In genomic region chr10:80900318-80901247, GRCm38 (mm10) we compare ENCODE assay signal across 8 mouse cellular contexts. TPM values are rescaled to one million over a fixed set of nuclear protein-coding genes. Genes with fewer than 3 reads are reported as not detected.
A peak's percentile ranks its signal among the peaks of the same experiment; 100 is the strongest.
DNase-seq lines count a peak whose midpoint lies in the region; ATAC-seq and TF ChIP-seq lines count a peak whose summit lies in the region.

Gene Timm13, minus strand, starts transcription at chr10:80900969.

- ATAC-seq in erythroid progenitor cell, adult 5-6 weeks (replicated peaks; ENCODE audit: low FRiP score, poor library complexity, severe bottlenecking): peak; percentile 89
- ATAC-seq in heart, embryonic 12.5 days (ENCODE audit: insufficient number of reproducible peaks, low FRiP score): peak; percentile 96
- peak; percentile 95 for ATAC-seq in kidney, postnatal 0 days (replicated peaks; ENCODE audit: low FRiP score, low read depth)
- peak; percentile 92 for ATAC-seq in liver, embryonic 11.5 days (replicated peaks; ENCODE audit: low FRiP score)
- ATAC-seq in stomach, embryonic 14.5 days (ENCODE audit: insufficient number of reproducible peaks, insufficient read depth, low FRiP score, low read depth): peak; percentile 95

- no peak for TF ChIP-seq CTCF in kidney, postnatal 0 days (IDR thresholded peaks at IDR 0.05; ENCODE audit: low read depth)

- peaks cover 32% of the 10 kb centered on the region for H3K4me1 ChIP-seq in heart, embryonic 12.5 days (replicated peaks)
- peaks cover 7% of the 10 kb centered on the region; the same call in 1 of the 2 replicates for H3K4me1 ChIP-seq in kidney, postnatal 0 days (replicated peaks; ENCODE audit: insufficient read depth, low read length)
- peaks cover 28% of the 10 kb centered on the region for H3K4me1 ChIP-seq in liver, embryonic 11.5 days (replicated peaks; ENCODE audit: control insufficient read depth, insufficient read depth, low read length)
- peaks cover 7% of the 10 kb centered on the region for H3K4me1 ChIP-seq in stomach, embryonic 14.5 days (ENCODE audit: control insufficient read depth, insufficient read depth, low read length)

- 0 out of 2 replicates have a peak, but pooled peaks cover 10% of the 10 kb centered on the region for H3K27me3 ChIP-seq in heart, embryonic 12.5 days (replicated peaks)
- no peaks in the 10 kb centered on the region for H3K27me3 ChIP-seq in kidney, postnatal 0 days (ENCODE audit: insufficient read depth, low read length)
- H3K27me3 ChIP-seq in liver, embryonic 11.5 days (replicated peaks; ENCODE audit: control insufficient read depth, insufficient read depth, low read length): no peaks in the 10 kb centered on the region
- no peaks in the 10 kb centered on the region for H3K27me3 ChIP-seq in stomach, embryonic 14.5 days (ENCODE audit: control insufficient read depth, insufficient read depth, low read length)

- peak; percentile 99 for DNase-seq in CD4-positive helper T cell, adult 2 months (ENCODE audit: low read depth, low spot score)
- DNase-seq in brain, embryonic 18.5 days (ENCODE audit: low read depth, low spot score): peak; percentile 100
- DNase-seq in kidney, postnatal 0 days (ENCODE audit: low spot score): peak; percentile 100
- peak; percentile 98 for DNase-seq in liver, embryonic 11.5 days (ENCODE audit: low spot score)
- peak; percentile 98 for DNase-seq in naive thymus-derived CD4-positive, alpha-beta T cell, adult 2 months (ENCODE audit: low read depth)

- WGBS in heart, embryonic 12.5 days: under 1% methylated on average over 72 of the region's 72 CpGs
- WGBS in kidney, postnatal 0 days: under 1% methylated on average over 72 of the region's 72 CpGs
- WGBS in liver, embryonic 11.5 days: under 1% methylated on average over 72 of the region's 72 CpGs
- WGBS in stomach, embryonic 14.5 days: under 1% methylated on average over 72 of the region's 72 CpGs

- peak within 1 kb of the TSS; percentile 94 for H3K9ac ChIP-seq in heart, embryonic 12.5 days
- H3K9ac ChIP-seq in kidney, postnatal 0 days (ENCODE audit: low read depth, low read length): peak within 1 kb of the TSS; percentile 52
- H3K9ac ChIP-seq in liver, embryonic 11.5 days (ENCODE audit: low read depth, low read length): peak within 1 kb of the TSS; percentile 84
- peak within 1 kb of the TSS; percentile 78 for H3K9ac ChIP-seq in stomach, embryonic 14.5 days (replicated peaks; ENCODE audit: low read depth, low read length)

- H3K4me3 ChIP-seq in heart, embryonic 12.5 days: peak within 1 kb of the TSS; percentile 97
- peak within 1 kb of the TSS; percentile 59 for H3K4me3 ChIP-seq in kidney, postnatal 0 days (replicated peaks; ENCODE audit: low read depth, low read length)
- peak within 1 kb of the TSS; percentile 86 for H3K4me3 ChIP-seq in liver, embryonic 11.5 days (ENCODE audit: low read depth, low read length)
- peak within 1 kb of the TSS; percentile 73 for H3K4me3 ChIP-seq in stomach, embryonic 14.5 days (ENCODE audit: low read depth, low read length)

- peaks cover 50% of the 10 kb centered on the region for H3K36me3 ChIP-seq in heart, embryonic 12.5 days
- peaks cover 18% of the 10 kb centered on the region; the same call in 1 of the 2 replicates for H3K36me3 ChIP-seq in kidney, postnatal 0 days (ENCODE audit: insufficient read depth, low read length)
- H3K36me3 ChIP-seq in liver, embryonic 11.5 days (ENCODE audit: control insufficient read depth, insufficient read depth, low read length): peaks cover 32% of the 10 kb centered on the region
- H3K36me3 ChIP-seq in stomach, embryonic 14.5 days (ENCODE audit: control insufficient read depth, insufficient read depth, low read length): peaks cover 28% of the 10 kb centered on the region

- H3K4me2 ChIP-seq in heart, embryonic 12.5 days: peak within 1 kb of the TSS; percentile 93
- H3K4me2 ChIP-seq in kidney, postnatal 0 days (ENCODE audit: low read length): peak within 1 kb of the TSS; percentile 82
- peak within 1 kb of the TSS; percentile 99 for H3K4me2 ChIP-seq in liver, embryonic 11.5 days
- peak within 1 kb of the TSS; percentile 97 for H3K4me2 ChIP-seq in stomach, embryonic 14.5 days (replicated peaks; ENCODE audit: low read depth, low read length)

- H3K27ac ChIP-seq in heart, embryonic 12.5 days (ENCODE audit: poor library complexity, severe bottlenecking): peak within 1 kb of the TSS; percentile 75
- H3K27ac ChIP-seq in kidney, postnatal 0 days: peak within 1 kb of the TSS; percentile 72
- peak within 1 kb of the TSS; percentile 78 for H3K27ac ChIP-seq in liver, embryonic 11.5 days (ENCODE audit: low read depth, low read length)
- H3K27ac ChIP-seq in stomach, embryonic 14.5 days (ENCODE audit: low read length): peak within 1 kb of the TSS; percentile 64; the same call in 1 of the 2 replicates

- no peaks in the 10 kb centered on the region for H3K9me3 ChIP-seq in heart, embryonic 12.5 days (replicated peaks)
- no peaks in the 10 kb centered on the region for H3K9me3 ChIP-seq in kidney, postnatal 0 days (replicated peaks; ENCODE audit: low read length)
- no peaks in the 10 kb centered on the region for H3K9me3 ChIP-seq in liver, embryonic 11.5 days (ENCODE audit: control insufficient read depth, low read length)
- no peaks in the 10 kb centered on the region for H3K9me3 ChIP-seq in stomach, embryonic 14.5 days (ENCODE audit: control insufficient read depth, low read depth, low read length)

RNA-seq across cellular contexts. Expression of gene Timm13, which starts in this region (rescaled TPM):
- total RNA-seq in erythroid progenitor cell, adult 5-6 weeks (2015; ENCODE audit: low replicate concordance): 17.6 and 32.1 TPM in 2 replicates
- 3.7 and 7.6 TPM in 2 replicates for total RNA-seq in erythroid progenitor cell, adult 5-6 weeks (2017; ENCODE audit: low replicate concordance)
- 285 and 293 TPM in 2 replicates for polyA plus RNA-seq in heart, embryonic 12.5 days (2016; fragmentation: Nextera tagmentation; extraction: Ambion mirVana)
- 434 and 437 TPM in 2 replicates for polyA plus RNA-seq in kidney, postnatal 0 days (2015; fragmentation: Nextera tagmentation; extraction: Ambion mirVana)
- polyA plus RNA-seq in liver, embryonic 11.5 days (2014; fragmentation: Nextera tagmentation; extraction: Ambion mirVana): 396 and 445 TPM in 2 replicates
- polyA plus RNA-seq in stomach, embryonic 14.5 days (2014; fragmentation: Nextera tagmentation; extraction: Ambion mirVana): 340 and 345 TPM in 2 replicates

Comparison
In these comparisons a context has a peak if more than half of its experiments do, and no peak if none do; other contexts are left out.
1. Peak in every context shown above with its lines: DNase-seq, ATAC-seq, H3K4me3 ChIP-seq and H3K27ac ChIP-seq.